Mouse (Mus musculus) layer of hippocampus, adult 2 months (tissue): ENCODE measurements around the gene Vopp1. TPM values are rescaled to one million over a fixed set of nuclear protein-coding genes. Genes with fewer than 3 reads are reported as not detected.
"Not testable (repeated sequence)": the region's sequence is repeated elsewhere in the genome, so short reads cannot be mapped to it uniquely, and the experiment has no call there.

Experiments
- DNase-seq, 2 experiments: peaks; one replicate each; pipeline ENCODE4 v3.0.0; 2022; ENCODE audit warnings: low spot score in 2 of 2
- H3K27ac ChIP-seq: fragments of 200-600 bp; 2 replicates; pipeline ENCODE4 v1.8.1; 2022
- H3K4me3 ChIP-seq: fragments of 200-600 bp; 2 replicates; pipeline ENCODE4 v1.8.1; 2022; ENCODE audit warnings: mild to moderate bottlenecking
- CTCF ChIP-seq: fragments of 200-600 bp; conservative IDR thresholded peaks from 2 replicates; pipeline ENCODE4 v1.8.1; 2022; ENCODE audit warnings: antibody characterized with exemption, mild to moderate bottlenecking, moderate library complexity
- long read RNA-seq, 2 experiments: library from polyadenylated mRNA; stranded (forward); transcript quantifications; one replicate each; pipeline ENCODE4 v2.0.0; 2021; ENCODE audit warnings: borderline mapping rate in 2 of 2
- total RNA-seq, 2 experiments: library from RNA; stranded (reverse); gene quantifications; 2 replicates each; pipeline ENCODE4 v1.2.3; 2021

Vopp1 gene
- total RNA-seq, result 10 to 100 TPM; 65.9 to 70.5 TPM
- long read RNA-seq, experiment 1, transcript Vopp1-206 (6 exons, 769 nt), result minor isoform, 11 of 86 reads
- long read RNA-seq, experiment 1, transcript Vopp1-201 (5 exons, 2,919 nt), result major isoform, 54 of 86 reads
- long read RNA-seq, experiment 1, partial matches to known transcripts, result 0 of 86 reads
- long read RNA-seq, experiment 1, other reads (novel, unspliced or antisense), result 21 of 86 reads
- long read RNA-seq, experiment 2, transcript Vopp1-201 (5 exons, 2,919 nt), result major isoform, 61 of 94 reads
- long read RNA-seq, experiment 2, transcript Vopp1-206 (6 exons, 769 nt), result minor isoform, 12 of 94 reads
- long read RNA-seq, experiment 2, partial matches to known transcripts, result 1 of 94 reads
- long read RNA-seq, experiment 2, other reads (novel, unspliced or antisense), result 20 of 94 reads

- peak; percentile 50 to 62 for DNase-seq
- Histone ChIP-seq H3K4me3 (peak within 1 kb of the TSS; percentile 88), H3K27ac (peak within 1 kb of the TSS; percentile 97)
- TF ChIP-seq CTCF, result 0 out of 2 replicates have a peak, but pooled peaks have one; percentile 8
Observed at GRCm38 (mm10) chr6:57824422-57825258, at the start of gene Vopp1. Vopp1 (minus strand) TSS chr6:57825159.

- no peak overlapping the region for H3K4me3 ChIP-seq
- TF ChIP-seq CTCF, result peak; percentile 90
- H3K27ac ChIP-seq, result no peak overlapping the region
- peak; percentile 9 to 12 for DNase-seq
Observed at GRCm38 (mm10) chr6:57859043-57860042, 34.4 kb upstream of the Vopp1 start.

- H3K27ac ChIP-seq, H3K4me3 ChIP-seq, DNase-seq: not testable (repeated sequence)
Observed at GRCm38 (mm10) chr6:57851177-57851576, 26.2 kb upstream of the Vopp1 start.

- Histone ChIP-seq H3K4me3 (no peak within 1 kb of the TSS), H3K27ac (no peak within 1 kb of the TSS)
- DNase-seq, result no peak
- TF ChIP-seq CTCF, result no peak
Observed at GRCm38 (mm10) chr6:57850286-57850685, 25.3 kb upstream of the Vopp1 start, which contains the start of gene Vmn1r21. Vmn1r21 (minus strand) TSS chr6:57850343.

GRCm38 (mm10) chr6:57839693-57840408 lies 14.9 kb upstream of the Vopp1 start:
- peak in 1 of 2 experiments; percentile 29 for DNase-seq
- no peak overlapping the region for H3K4me3 ChIP-seq
- no peak overlapping the region for H3K27ac ChIP-seq
- no peak for TF ChIP-seq CTCF

GRCm38 (mm10) chr6:57825259-57825715 lies 328 bp upstream of the Vopp1 start:
- peak overlapping the region; percentile 88 for H3K4me3 ChIP-seq
- TF ChIP-seq CTCF, result no peak
- peak overlapping the region; percentile 97 for H3K27ac ChIP-seq
- no peak for DNase-seq

- no peak overlapping the region for H3K4me3 ChIP-seq
- TF ChIP-seq CTCF, result no peak
- DNase-seq, result no peak
- no peak overlapping the region for H3K27ac ChIP-seq
Observed at GRCm38 (mm10) chr6:57823461-57823860, 1.5 kb downstream of the Vopp1 start.

- DNase-seq, result no peak
- TF ChIP-seq CTCF, result no peak
- no peak overlapping the region for H3K27ac ChIP-seq
- no peak overlapping the region for H3K4me3 ChIP-seq
Observed at GRCm38 (mm10) chr6:57822648-57823410, 2.1 kb downstream of the Vopp1 start.

- no peak for TF ChIP-seq CTCF
- no peak overlapping the region for H3K4me3 ChIP-seq
- no peak for DNase-seq
- H3K27ac ChIP-seq, result no peak overlapping the region
Observed at GRCm38 (mm10) chr6:57814436-57814940, 10.5 kb downstream of the Vopp1 start.

GRCm38 (mm10) chr6:57811748-57812730 lies 12.9 kb downstream of the Vopp1 start:
- DNase-seq, result no peak
- no peak for TF ChIP-seq CTCF
- Histone ChIP-seq H3K4me3 (no peak overlapping the region), H3K27ac (no peak overlapping the region)
